Mouse (Mus musculus) lung, embryonic 14.5 days (tissue): ENCODE results near the gene Itga5. TPM values are rescaled to one million over a fixed set of nuclear protein-coding genes. Genes with fewer than 3 reads are reported as not detected.

Source experiments
- ATAC-seq: fragments of 200-750 bp; cut with Nextera tagmentation; 2 replicates; pipeline ENCODE4 v1.8.0; 2017; ENCODE audit warnings: mild to moderate bottlenecking, moderate TSS enrichment, moderate library complexity; ENCODE audit not compliant: insufficient read depth
- DNase-seq: peaks from one replicate; pipeline ENCODE4 v3.0.0-alpha.2; 2015
- H3K27ac ChIP-seq: fragments of 300-500 bp; sonication (generic); 2 replicates; pipeline ENCODE4 v1.5.1; 2014; ENCODE audit warnings: low read depth, mild to moderate bottlenecking, moderate library complexity
- H3K27me3 ChIP-seq: fragments of 300-500 bp; sonication (generic); 2 replicates; pipeline ENCODE4 v1.6.1; 2014; ENCODE audit warnings: low read length, control low read depth; ENCODE audit not compliant: insufficient read depth
- H3K36me3 ChIP-seq: fragments of 300-500 bp; sonication (generic); 2 replicates; pipeline ENCODE4 v1.6.1; 2014; ENCODE audit warnings: control low read depth; ENCODE audit not compliant: insufficient read depth
- H3K4me1 ChIP-seq: fragments of 300-500 bp; sonication (generic); 2 replicates; pipeline ENCODE4 v1.6.1; 2014; ENCODE audit warnings: antibody characterized with exemption, control low read depth; ENCODE audit not compliant: insufficient read depth
- H3K4me2 ChIP-seq: fragments of 300-500 bp; sonication (generic); 2 replicates; pipeline ENCODE4 v1.6.1; 2014; ENCODE audit warnings: mild to moderate bottlenecking
- H3K4me3 ChIP-seq: fragments of 300-500 bp; sonication (generic); 2 replicates; pipeline ENCODE4 v1.5.1; 2014; ENCODE audit warnings: low read depth, low read length
- H3K9ac ChIP-seq: fragments of 300-500 bp; sonication (generic); 2 replicates; pipeline ENCODE4 v1.6.1; 2014
- H3K9me3 ChIP-seq: fragments of 300-500 bp; sonication (generic); 2 replicates; pipeline ENCODE4 v1.6.1; 2016; ENCODE audit warnings: low read depth, low read length, control low read depth
- CTCF ChIP-seq: IDR thresholded peaks from 2 replicates; pipeline ENCODE4 v1.5.1; 2016; ENCODE audit warnings: antibody characterized with exemption, low read depth
- WGBS: fragments of 180-500 bp; shearing (Covaris S2); extraction: QIAGEN DNeasy Blood & Tissue Kit; methylation state at CpG from one replicate; pipeline ENCODE4 v1.1.7; 2014; 5-methylcytosine and 5-hydroxymethylcytosine counted together
- polyA plus RNA-seq: library from polyadenylated mRNA; unstranded; fragments of >200 nt; fragmentation: Nextera tagmentation; extraction: Ambion mirVana; gene quantifications from 2 replicates; pipeline ENCODE4 v1.2.1, GENCODE M21; 2014

Gene Itga5
- polyA plus RNA-seq, 1 experiment from 2014 or later: 47.7 TPM

GRCm38 (mm10) chr15:103313495-103314095 is 53.0 kb downstream of the Itga5 start:
- 19% methylated on average over 18 of the region's 18 CpGs for WGBS
- H3K4me1 ChIP-seq: peaks cover 6% of the 10 kb centered on the region; the same call in 1 of the 2 replicates
- peak; percentile 80 for TF ChIP-seq CTCF
- no peaks in the 10 kb centered on the region for H3K9me3 ChIP-seq
- peak; percentile 88 for DNase-seq
- ATAC-seq: 0 out of 2 replicates have a peak, but pooled peaks have one; percentile 12
- H3K4me3 ChIP-seq: no peak overlapping the region
- peak overlapping the region; percentile 63 for H3K4me2 ChIP-seq
- H3K9ac ChIP-seq: no peak overlapping the region
- no peaks in the 10 kb centered on the region for H3K27me3 ChIP-seq
- peaks cover 30% of the 10 kb centered on the region for H3K36me3 ChIP-seq
- peak overlapping the region; percentile 4; the same call in 1 of the 2 replicates for H3K27ac ChIP-seq

GRCm38 (mm10) chr15:103310365-103310910 is 56.1 kb downstream of the Itga5 start, which contains the start of gene Gpr84:
Gene Gpr84 (minus strand): TSS chr15:103310612.
- no peak within 1 kb of the TSS for H3K9ac ChIP-seq
- H3K27me3 ChIP-seq: no peaks in the 10 kb centered on the region
- ATAC-seq: no peak
- DNase-seq: no peak
- WGBS: 32% methylated on average over 6 of the region's 6 CpGs
- no peaks in the 10 kb centered on the region for H3K9me3 ChIP-seq
- H3K4me2 ChIP-seq: no peak within 1 kb of the TSS
- H3K4me3 ChIP-seq: no peak within 1 kb of the TSS
- no peak for TF ChIP-seq CTCF
- H3K4me1 ChIP-seq: peaks cover 17% of the 10 kb centered on the region; the same call in 1 of the 2 replicates
- peaks cover 3% of the 10 kb centered on the region; the same call in 1 of the 2 replicates for H3K36me3 ChIP-seq
- no peak within 1 kb of the TSS for H3K27ac ChIP-seq

- peaks cover 21% of the 10 kb centered on the region for H3K4me1 ChIP-seq
- H3K27me3 ChIP-seq: no peaks in the 10 kb centered on the region
- H3K27ac ChIP-seq: no peak overlapping the region
- peak overlapping the region; percentile 47 for H3K4me2 ChIP-seq
- H3K9ac ChIP-seq: peak overlapping the region; percentile 41
- no peak for DNase-seq
- TF ChIP-seq CTCF: no peak
- H3K9me3 ChIP-seq: no peaks in the 10 kb centered on the region
- WGBS: 60% methylated on average over 26 of the region's 26 CpGs
- no peak for ATAC-seq
- no peaks in the 10 kb centered on the region for H3K36me3 ChIP-seq
- H3K4me3 ChIP-seq: peak overlapping the region; percentile 4; the same call in 1 of the 2 replicates
These were observed 57.5 kb downstream of the Itga5 start for GRCm38 (mm10) chr15:103308876-103309580.

GRCm38 (mm10) chr15:103308056-103308875 is 58.3 kb downstream of the Itga5 start:
- H3K4me1 ChIP-seq: peaks cover 27% of the 10 kb centered on the region

GRCm38 (mm10) chr15:103307125-103307524 is 59.4 kb downstream of the Itga5 start:
- Histone ChIP-seq H3K27me3 (no peaks in the 10 kb centered on the region), H3K27ac (no peak overlapping the region), H3K36me3 (no peaks in the 10 kb centered on the region), H3K9ac (no peak overlapping the region), H3K4me2 (peak overlapping the region; percentile 32; the same call in 1 of the 2 replicates), H3K4me1 (peaks cover 33% of the 10 kb centered on the region), H3K9me3 (no peaks in the 10 kb centered on the region), H3K4me3 (no peak overlapping the region)
- TF ChIP-seq CTCF: peak; percentile 99
- 3% methylated on average over 7 of the region's 7 CpGs for WGBS
- ATAC-seq (no peak), DNase-seq (peak; percentile 98)

More at GRCm38 (mm10) chr15:103308056-103308875, 58.3 kb downstream of the Itga5 start:
- ATAC-seq (no peak), DNase-seq (peak; percentile 55)
- Histone ChIP-seq H3K36me3 (no peaks in the 10 kb centered on the region), H3K27ac (no peak overlapping the region), H3K9ac (peak overlapping the region; percentile 41), H3K4me2 (peak overlapping the region; percentile 47), H3K4me3 (peak overlapping the region; percentile 4; the same call in 1 of the 2 replicates), H3K9me3 (no peaks in the 10 kb centered on the region), H3K27me3 (no peaks in the 10 kb centered on the region)
- WGBS: 35% methylated on average over 28 of the region's 28 CpGs
- TF ChIP-seq CTCF: peak; percentile 59

- TF ChIP-seq CTCF: no peak
- no peak for ATAC-seq
- 27% methylated on average over 8 of the region's 8 CpGs for WGBS
- Histone ChIP-seq H3K27ac (peak overlapping the region; percentile 97), H3K4me3 (peak overlapping the region; percentile 46), H3K27me3 (no peaks in the 10 kb centered on the region), H3K4me1 (peaks cover 39% of the 10 kb centered on the region), H3K9ac (peak overlapping the region; percentile 70), H3K36me3 (no peaks in the 10 kb centered on the region), H3K4me2 (peak overlapping the region; percentile 64), H3K9me3 (no peaks in the 10 kb centered on the region)
- DNase-seq: peak; percentile 39
These were observed 60.5 kb downstream of the Itga5 start for GRCm38 (mm10) chr15:103305792-103306645.
